Mouse (Mus musculus): ENCODE data around the gene Ddost. TPM values are rescaled to one million over a fixed set of nuclear protein-coding genes. Genes with fewer than 3 reads are reported as not detected.

Ddost gene
- polyA plus RNA-seq, 1 experiment from 2014 or later, result 164 TPM

- CTCF ChIA-PET, result no interaction called here
- in situ Hi-C loops (cut with MboI; ENCODE audit: low pct_unique_long_range_greater_than_20kb), result loop anchor here (10.0 kb wide), 1 partner anchor 132 kb away; no protein-coding TSS in a partner anchor
- ATAC-seq (no peak), DNase-seq (ENCODE audit: low read depth, low spot score) (no peak)
- no peak for TF ChIP-seq CTCF (IDR thresholded peaks at IDR 0.05)
- POLR2A ChIA-PET, result no interaction called here
- no peaks in the 10 kb centered on the region for H3K27me3 ChIP-seq
These were observed 18.1 kb upstream of the Ddost start for GRCm38 (mm10) chr4:138286411-138286810.

GRCm38 (mm10) chr4:138288691-138289090 is 15.8 kb upstream of the Ddost start:
- no peak for ATAC-seq
- in situ Hi-C loops (cut with MboI; ENCODE audit: low pct_unique_long_range_greater_than_20kb), result loop anchor here (10.0 kb wide), 1 partner anchor 134 kb away; no protein-coding TSS in a partner anchor
- POLR2A ChIA-PET, result no interaction called here
- no peak for TF ChIP-seq CTCF (IDR thresholded peaks at IDR 0.05)
- no peaks in the 10 kb centered on the region for H3K27me3 ChIP-seq
- no peak for DNase-seq (ENCODE audit: low read depth, low spot score)
- CTCF ChIA-PET, result no interaction called here

GRCm38 (mm10) chr4:138292028-138292427 is 12.5 kb upstream of the Ddost start:
- no peaks in the 10 kb centered on the region for H3K27me3 ChIP-seq
- ATAC-seq (no peak), DNase-seq (ENCODE audit: low read depth, low spot score) (no peak)
- no peak for TF ChIP-seq CTCF (IDR thresholded peaks at IDR 0.05)
- ChIA-PET CTCF (no interaction called here), POLR2A (no interaction called here)
- in situ Hi-C loops (cut with MboI; ENCODE audit: low pct_unique_long_range_greater_than_20kb), result no loop called here

GRCm38 (mm10) chr4:138293261-138293948 is 11.1 kb upstream of the Ddost start:
- CTCF ChIA-PET, result interaction anchor here (0.8 kb wide), 1 partner anchor 11 kb away, joined by 3 read pairs; no protein-coding TSS in a partner anchor
- no peak for TF ChIP-seq CTCF (IDR thresholded peaks at IDR 0.05)
- ATAC-seq (no peak), DNase-seq (ENCODE audit: low read depth, low spot score) (no peak)
- H3K27me3 ChIP-seq, result no peaks in the 10 kb centered on the region
- in situ Hi-C loops (cut with MboI; ENCODE audit: low pct_unique_long_range_greater_than_20kb), result no loop called here
- POLR2A ChIA-PET, result no interaction called here

GRCm38 (mm10) chr4:138293949-138294550 is 10.5 kb upstream of the Ddost start:
- no peak for TF ChIP-seq CTCF (IDR thresholded peaks at IDR 0.05)
- CTCF ChIA-PET, result interaction anchor here (0.8 to 5.1 kb wide), 2 partner anchors 11 kb away, joined by 3 to 27 read pairs; no protein-coding TSS in a partner anchor

GRCm38 (mm10) chr4:138301271-138301780 is 3.2 kb upstream of the Ddost start:
- ATAC-seq, result no peak
- no peak for DNase-seq (ENCODE audit: low read depth, low spot score)
- TF ChIP-seq CTCF (IDR thresholded peaks at IDR 0.05), result no peak
- in situ Hi-C loops (cut with MboI; ENCODE audit: low pct_unique_long_range_greater_than_20kb), result no loop called here
- ChIA-PET CTCF (interaction anchor here (2.2 kb wide), 1 partner anchor 18 kb away, joined by 7 read pairs; no protein-coding TSS in a partner anchor), POLR2A (no interaction called here)
- no peaks in the 10 kb centered on the region for H3K27me3 ChIP-seq

More at GRCm38 (mm10) chr4:138293949-138294550, 10.5 kb upstream of the Ddost start:
- DNase-seq (ENCODE audit: low read depth, low spot score), result no peak
- in situ Hi-C loops (cut with MboI; ENCODE audit: low pct_unique_long_range_greater_than_20kb), result no loop called here
- POLR2A ChIA-PET, result no interaction called here
- H3K27me3 ChIP-seq, result no peaks in the 10 kb centered on the region
- no peak for ATAC-seq

GRCm38 (mm10) chr4:138303011-138303410 is 1.5 kb upstream of the Ddost start:
- DNase-seq (ENCODE audit: low read depth, low spot score) (no peak), ATAC-seq (no peak)
- ChIA-PET CTCF (interaction anchor here (1.2 kb wide), 1 partner anchor 8 kb away, joined by 3 read pairs; no protein-coding TSS in a partner anchor), POLR2A (no interaction called here)
- in situ Hi-C loops (cut with MboI; ENCODE audit: low pct_unique_long_range_greater_than_20kb), result no loop called here
- no peaks in the 10 kb centered on the region for H3K27me3 ChIP-seq
- no peak for TF ChIP-seq CTCF (IDR thresholded peaks at IDR 0.05)

GRCm38 (mm10) chr4:138303742-138304141 is 788 bp upstream of the Ddost start:
- ATAC-seq (no peak), DNase-seq (ENCODE audit: low read depth, low spot score) (no peak)
- H3K27me3 ChIP-seq, result no peaks in the 10 kb centered on the region
- CTCF ChIA-PET, result interaction anchor here (1.4 to 4.1 kb wide), 3 partner anchors 12 to 21 kb away, joined by 3 to 23 read pairs (median 3); no protein-coding TSS in a partner anchor
- POLR2A ChIA-PET, result interaction anchor here (1.6 kb wide), 1 partner anchor 12 kb away, joined by 3 read pairs; no protein-coding TSS in a partner anchor
- in situ Hi-C loops (cut with MboI; ENCODE audit: low pct_unique_long_range_greater_than_20kb), result no loop called here
- TF ChIP-seq CTCF (IDR thresholded peaks at IDR 0.05), result no peak

- ChIA-PET CTCF (interaction anchor here (4.1 kb wide), 1 partner anchor 8 kb away, joined by 23 read pairs; no protein-coding TSS in a partner anchor), POLR2A (no interaction called here)
- ATAC-seq (no peak), DNase-seq (ENCODE audit: low read depth, low spot score) (no peak)
- no peak for TF ChIP-seq CTCF (IDR thresholded peaks at IDR 0.05)
- in situ Hi-C loops (cut with MboI; ENCODE audit: low pct_unique_long_range_greater_than_20kb), result no loop called here
- no peaks in the 10 kb centered on the region for H3K27me3 ChIP-seq
These were observed 2.5 kb downstream of the Ddost start for GRCm38 (mm10) chr4:138307025-138307424.

GRCm38 (mm10) chr4:138307739-138308138 is 3.2 kb downstream of the Ddost start:
- in situ Hi-C loops (cut with MboI; ENCODE audit: low pct_unique_long_range_greater_than_20kb), result no loop called here
- ChIA-PET POLR2A (no interaction called here), CTCF (no interaction called here)
- no peak for TF ChIP-seq CTCF (IDR thresholded peaks at IDR 0.05)
- DNase-seq (ENCODE audit: low read depth, low spot score), result no peak
- no peak for ATAC-seq
- H3K27me3 ChIP-seq, result no peaks in the 10 kb centered on the region
